In genomic region chr1:85795196-85795595, GRCm38 (mm10) we compare ENCODE assay signal across 9 mouse cellular contexts. TPM values are rescaled to one million over a fixed set of nuclear protein-coding genes. Genes with fewer than 3 reads are reported as not detected.
A peak's percentile ranks its signal among the peaks of the same experiment; 100 is the strongest.
DNase-seq lines count a peak whose midpoint lies in the region; ATAC-seq lines count a peak whose summit lies in the region.
"Had no signal": no experiment of that assay in that cellular context is flagged by ENCODE, and none has a peak within 500 bp of the region (broad histone marks: within the 10 kb centered on the region; RNA-seq: fewer than 3 reads in every experiment).

No protein-coding gene starts in this region.

- H3K4me1 ChIP-seq in erythroblast, embryonic 14.5 days (ENCODE audit: control insufficient read depth) = peaks cover 32% of the 10 kb centered on the region
- H3K4me1 ChIP-seq in lung, embryonic 16.5 days (replicated peaks; ENCODE audit: control insufficient read depth, insufficient read depth, low read length) = peaks cover 3% of the 10 kb centered on the region
- peaks cover 38% of the 10 kb centered on the region for H3K4me1 ChIP-seq in liver, embryonic 12.5 days
- peaks cover 14% of the 10 kb centered on the region for H3K4me1 ChIP-seq in stomach, embryonic 16.5 days (ENCODE audit: control insufficient read depth, insufficient read depth, low read length)

- no peaks in the 10 kb centered on the region for H3K27me3 ChIP-seq in erythroblast, embryonic 14.5 days (ENCODE audit: control insufficient read depth)
- no peaks in the 10 kb centered on the region for H3K27me3 ChIP-seq in lung, embryonic 16.5 days (ENCODE audit: control insufficient read depth, insufficient read depth, low read depth, low read length)
- 0 out of 2 replicates have a peak, but pooled peaks cover 4% of the 10 kb centered on the region for H3K27me3 ChIP-seq in liver, embryonic 12.5 days (replicated peaks)
- H3K27me3 ChIP-seq in stomach, embryonic 16.5 days (ENCODE audit: control insufficient read depth, insufficient read depth, low read length) = no peaks in the 10 kb centered on the region

- H3K4me2 ChIP-seq in lung, embryonic 16.5 days (ENCODE audit: low read depth, low read length) = peak overlapping the region; percentile 20; the same call in 1 of the 2 replicates
- H3K4me2 ChIP-seq in liver, embryonic 12.5 days = peak overlapping the region; percentile 59
- H3K4me2 ChIP-seq in stomach, embryonic 16.5 days (ENCODE audit: low read depth, low read length) = peak overlapping the region; percentile 40

- peaks cover 25% of the 10 kb centered on the region for H3K36me3 ChIP-seq in erythroblast, embryonic 14.5 days (ENCODE audit: control insufficient read depth)
- H3K36me3 ChIP-seq in lung, embryonic 16.5 days (ENCODE audit: control insufficient read depth, insufficient read depth, low read length) = no peaks in the 10 kb centered on the region
- peaks cover 24% of the 10 kb centered on the region for H3K36me3 ChIP-seq in liver, embryonic 12.5 days
- H3K36me3 ChIP-seq in stomach, embryonic 16.5 days (ENCODE audit: control insufficient read depth, insufficient read depth, low read length) = peaks cover 2% of the 10 kb centered on the region; the same call in 1 of the 2 replicates

- no peak for ATAC-seq in erythroblast, adult 5-6 weeks (replicated peaks; ENCODE audit: low FRiP score, poor library complexity, severe bottlenecking)
- ATAC-seq in lung, embryonic 16.5 days (ENCODE audit: low read depth) = no peak
- ATAC-seq in liver, embryonic 12.5 days = no peak
- ATAC-seq in stomach, embryonic 16.5 days (ENCODE audit: insufficient read depth, low FRiP score) = no peak
- ATAC-seq in cerebellum, adult (ENCODE audit: insufficient number of reproducible peaks, low FRiP score, low TSS enrichment) = no peak
- no peak for ATAC-seq in monocyte, adult 5-6 weeks (replicated peaks; ENCODE audit: insufficient number of reproducible peaks, low FRiP score, low TSS enrichment, poor library complexity, severe bottlenecking)

- H3K9me3 ChIP-seq in erythroblast, embryonic 14.5 days (ENCODE audit: control insufficient read depth, low read length) = no peaks in the 10 kb centered on the region
- no peaks in the 10 kb centered on the region for H3K9me3 ChIP-seq in lung, embryonic 16.5 days (ENCODE audit: control insufficient read depth, low read length)
- H3K9me3 ChIP-seq in liver, embryonic 12.5 days (replicated peaks) = no peaks in the 10 kb centered on the region
- H3K9me3 ChIP-seq in stomach, embryonic 16.5 days (replicated peaks; ENCODE audit: control insufficient read depth, low read length) = no peaks in the 10 kb centered on the region

- no peak overlapping the region for H3K27ac ChIP-seq in lung, embryonic 16.5 days (ENCODE audit: low read length)
- no peak overlapping the region for H3K27ac ChIP-seq in liver, embryonic 12.5 days
- no peak overlapping the region for H3K27ac ChIP-seq in stomach, embryonic 16.5 days (ENCODE audit: low read length)

- 0 out of 2 replicates have a peak overlapping the region, but pooled peaks have one; percentile 45 for H3K9ac ChIP-seq in lung, embryonic 16.5 days (ENCODE audit: low read length)
- H3K9ac ChIP-seq in liver, embryonic 12.5 days = no peak overlapping the region
- no peak overlapping the region for H3K9ac ChIP-seq in stomach, embryonic 16.5 days (ENCODE audit: low read length)

- peak overlapping the region; percentile 95 for H3K4me3 ChIP-seq in erythroblast, embryonic 14.5 days (replicated peaks)
- 0 out of 2 replicates have a peak overlapping the region, but pooled peaks have one; percentile 9 for H3K4me3 ChIP-seq in lung, embryonic 16.5 days (ENCODE audit: low read length)
- peak overlapping the region; percentile 32 for H3K4me3 ChIP-seq in liver, embryonic 12.5 days
- peak overlapping the region; percentile 9 for H3K4me3 ChIP-seq in stomach, embryonic 16.5 days (replicated peaks; ENCODE audit: low read length)

- WGBS in lung, embryonic 16.5 days = 51% methylated on average over 3 of the region's 3 CpGs
- WGBS in liver, embryonic 12.5 days (ENCODE audit: insufficient replicate concordance) = 37% methylated on average over 3 of the region's 3 CpGs
- 48% methylated on average over 3 of the region's 3 CpGs for WGBS in stomach, embryonic 16.5 days

- DNase-seq in lung, postnatal 10 days = no peak
- DNase-seq: B cell, adult 2 months had no signal

RNA-seq across cellular contexts. Expression of gene Cab39, which starts 2.0 kb away (rescaled TPM):
- polyA plus RNA-seq in erythroblast, embryonic 14.5 days (2012) = 0.55 and 0.93 TPM in 2 replicates
- total RNA-seq in erythroblast, adult 5-6 weeks (2015; ENCODE audit: low replicate concordance) = 24.6 and 26.3 TPM in 2 replicates
- total RNA-seq in erythroblast, adult 5-6 weeks (2017; ENCODE audit: low replicate concordance) = 36.0 and 48.6 TPM in 2 replicates
- polyA plus RNA-seq in lung, embryonic 16.5 days (2015; fragmentation: Nextera tagmentation; extraction: Ambion mirVana) = 26.3 TPM in 2 replicates
- 25.3 and 25.9 TPM in 2 replicates for polyA plus RNA-seq in liver, embryonic 12.5 days (2016; fragmentation: Nextera tagmentation; extraction: Ambion mirVana)
- 23.8 and 25.4 TPM in 2 replicates for polyA plus RNA-seq in stomach, embryonic 16.5 days (2015; fragmentation: Nextera tagmentation; extraction: Ambion mirVana)
- total RNA-seq in monocyte, adult 5-6 weeks (2017) = 211 to 234 TPM (median 220 TPM) in 3 replicates

RNA-seq across cellular contexts. Expression of gene A630001G21Rik, which starts 16.8 kb away (rescaled TPM):
- polyA plus RNA-seq in erythroblast, embryonic 14.5 days (2012) = 0.02 TPM in 1 of 2 replicates, not detected in the other
- 11.0 and 14.2 TPM in 2 replicates for total RNA-seq in erythroblast, adult 5-6 weeks (2015; ENCODE audit: low replicate concordance)
- total RNA-seq in erythroblast, adult 5-6 weeks (2017; ENCODE audit: low replicate concordance) = 13.9 and 28.5 TPM in 2 replicates
- 1.3 and 1.5 TPM in 2 replicates for polyA plus RNA-seq in lung, embryonic 16.5 days (2015; fragmentation: Nextera tagmentation; extraction: Ambion mirVana)
- polyA plus RNA-seq in liver, embryonic 12.5 days (2016; fragmentation: Nextera tagmentation; extraction: Ambion mirVana) = 2.5 and 3.2 TPM in 2 replicates
- polyA plus RNA-seq in stomach, embryonic 16.5 days (2015; fragmentation: Nextera tagmentation; extraction: Ambion mirVana) = 1.0 and 1.3 TPM in 2 replicates
- 106 to 140 TPM (median 120 TPM) in 3 replicates for total RNA-seq in monocyte, adult 5-6 weeks (2017)

Comparison
In these comparisons a context has a peak if more than half of its experiments do, and no peak if none do; other contexts are left out.
1. H3K4me3 ChIP-seq: peak in every context shown above with its lines; median percentile 95 in erythroblast, embryonic 14.5 days; 32 in liver, embryonic 12.5 days; 9 in lung, embryonic 16.5 days; 9 in stomach, embryonic 16.5 days.
2. RNA of gene Cab39, which starts 2.0 kb away (polyA plus RNA-seq): 26.3 TPM in lung, embryonic 16.5 days, 25.3 to 25.9 TPM in liver, embryonic 12.5 days and 23.8 to 25.4 TPM in stomach, embryonic 16.5 days; 0.55 to 0.93 TPM in erythroblast, embryonic 14.5 days; every median in the first group is over 10 times any median in the second.
3. Peak in every context shown above with its lines, with median percentiles within 50 percentile points of each other: H3K4me2 ChIP-seq.